Mouse (Mus musculus) kidney, adult 2 months (tissue): ENCODE results near the gene Stat5a. TPM values are rescaled to one million over a fixed set of nuclear protein-coding genes. Genes with fewer than 3 reads are reported as not detected.
A peak's percentile ranks its signal among the peaks of the same experiment; 100 is the strongest.

ENCODE experiments used
- DNase-seq: peaks from one replicate; pipeline ENCODE4 v3.0.0; 2021
- H3K27ac ChIP-seq: fragments of 200-500 bp; 2 replicates; pipeline ENCODE4 v1.5.1; 2012; ENCODE audit warnings: low read depth, low read length, control low read depth, inconsistent platforms; ENCODE audit not compliant: insufficient read depth
- H3K27me3 ChIP-seq: fragments of 200-500 bp; replicated peaks from 2 replicates; pipeline ENCODE4 v1.6.1; 2012; ENCODE audit warnings: mild to moderate bottlenecking, moderate library complexity, low read length, inconsistent platforms; ENCODE audit not compliant: control insufficient read depth, insufficient read depth
- H3K36me3 ChIP-seq: fragments of 200-500 bp; 2 replicates; pipeline ENCODE4 v1.6.1; 2012; ENCODE audit warnings: mild to moderate bottlenecking, moderate library complexity, low read length, inconsistent platforms; ENCODE audit not compliant: control insufficient read depth, insufficient read depth
- H3K4me1 ChIP-seq: fragments of 200-500 bp; 2 replicates; pipeline ENCODE4 v1.6.1; 2011; ENCODE audit warnings: low read length; ENCODE audit not compliant: control insufficient read depth, insufficient read depth
- H3K4me3 ChIP-seq: fragments of 200-500 bp; 2 replicates; pipeline ENCODE4 v1.5.1; 2011; ENCODE audit warnings: mild to moderate bottlenecking, low read depth, low read length, control low read depth; ENCODE audit not compliant: insufficient read depth
- CTCF ChIP-seq: fragments of 200-500 bp; conservative IDR thresholded peaks from 2 replicates; pipeline ENCODE4 v1.5.1; 2011; ENCODE audit warnings: low read depth, mild to moderate bottlenecking, control low read depth, low read length, moderate library complexity, mixed read lengths; ENCODE audit not compliant: insufficient read depth, insufficient read length
- POLR2A ChIP-seq: fragments of 200-500 bp; IDR thresholded peaks from one replicate; pipeline ENCODE4 v1.6.1; 2011; ENCODE audit warnings: low read depth, low read length, control low read depth
- WGBS: fragments of 180-500 bp; shearing (Covaris S2); methylation state at CpG from one replicate; pipeline ENCODE4 v1.1.7; 2018; 5-methylcytosine and 5-hydroxymethylcytosine counted together
- polyA plus RNA-seq: library from polyadenylated mRNA; depleted of rRNA; stranded (reverse); fragments of >200 nt; gene quantifications from 2 replicates; pipeline ENCODE4 v1.2.3, GENCODE M21; 2012; rRNA removed

Gene Stat5a
- polyA plus RNA-seq = 15.8 and 16.6 TPM in 2 replicates

DNA sequence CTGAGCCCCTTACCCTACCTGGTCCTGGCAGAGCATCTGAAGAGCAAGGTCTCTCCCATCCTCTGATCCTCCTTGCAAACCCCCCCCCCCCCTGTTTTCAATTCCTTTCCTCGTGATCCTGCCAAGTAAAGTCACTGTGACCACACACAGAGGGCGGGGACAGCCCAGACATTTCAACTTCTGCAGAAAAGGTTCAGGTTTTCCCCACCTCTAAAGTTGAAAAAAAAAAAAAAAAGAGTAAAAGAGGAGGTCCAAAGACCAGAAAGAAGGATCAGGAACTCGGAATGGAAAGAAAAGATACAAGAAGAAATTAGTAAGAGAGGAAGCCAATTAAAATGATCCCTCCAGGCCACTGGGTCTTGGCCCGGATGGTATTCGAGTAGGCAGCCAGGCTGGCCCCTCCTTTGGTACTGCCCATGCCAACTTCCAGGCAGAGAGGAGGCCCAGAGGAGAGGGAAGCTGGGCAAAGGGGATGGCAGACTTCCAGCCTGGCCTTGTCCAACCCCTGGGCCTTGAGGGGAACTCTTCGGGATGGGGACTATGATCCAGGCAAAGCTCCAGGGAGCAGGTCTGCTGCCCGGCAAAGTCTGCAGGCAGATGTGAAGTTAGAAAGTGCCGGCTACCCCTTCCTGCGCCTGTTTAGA, at the start of gene Stat5a:
Gene Stat5a, plus strand, starts transcription at position 417 of the 644 bp plus-strand sequence.
- Histone ChIP-seq H3K36me3 (no peaks in the 10 kb centered on the region), H3K27me3 (no peaks in the 10 kb centered on the region), H3K4me3 (peak within 1 kb of the TSS; percentile 62), H3K4me1 (peaks cover 25% of the 10 kb centered on the region), H3K27ac (peak within 1 kb of the TSS; percentile 86)
- peak; percentile 96 for DNase-seq
- WGBS = 22% methylated on average over 9 of the region's 9 CpGs
- TF ChIP-seq POLR2A = no peak
- no peak for TF ChIP-seq CTCF

DNA sequence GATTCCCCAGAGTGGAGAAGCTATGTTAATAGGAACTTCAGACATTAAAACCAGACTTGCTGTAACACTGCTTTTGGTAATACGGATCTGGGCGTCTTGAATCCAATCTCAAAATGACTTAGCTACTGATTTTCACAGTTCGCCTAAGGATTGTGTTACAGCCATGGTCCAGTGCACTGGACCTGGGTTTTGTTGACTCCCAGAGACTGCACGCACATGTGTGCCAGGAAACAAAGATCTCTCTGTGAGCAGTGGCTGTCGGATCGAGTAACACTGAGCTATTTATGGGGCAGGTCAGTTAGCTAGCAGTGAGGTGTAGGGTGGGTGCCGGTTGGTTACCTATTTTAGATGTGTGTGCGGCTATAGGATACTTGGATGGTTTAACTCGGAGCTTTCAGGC, 48.6 kb upstream of the Stat5a start:
- peak; percentile 87 for DNase-seq
- Histone ChIP-seq H3K27ac (peak overlapping the region; percentile 53; the same call in 1 of the 2 replicates), H3K4me1 (peaks cover 17% of the 10 kb centered on the region; the same call in 1 of the 2 replicates), H3K4me3 (no peak overlapping the region), H3K36me3 (no peaks in the 10 kb centered on the region), H3K27me3 (no peaks in the 10 kb centered on the region)
- TF ChIP-seq CTCF = no peak
- TF ChIP-seq POLR2A = no peak
- WGBS = 27% methylated on average over 9 of the region's 9 CpGs

DNA sequence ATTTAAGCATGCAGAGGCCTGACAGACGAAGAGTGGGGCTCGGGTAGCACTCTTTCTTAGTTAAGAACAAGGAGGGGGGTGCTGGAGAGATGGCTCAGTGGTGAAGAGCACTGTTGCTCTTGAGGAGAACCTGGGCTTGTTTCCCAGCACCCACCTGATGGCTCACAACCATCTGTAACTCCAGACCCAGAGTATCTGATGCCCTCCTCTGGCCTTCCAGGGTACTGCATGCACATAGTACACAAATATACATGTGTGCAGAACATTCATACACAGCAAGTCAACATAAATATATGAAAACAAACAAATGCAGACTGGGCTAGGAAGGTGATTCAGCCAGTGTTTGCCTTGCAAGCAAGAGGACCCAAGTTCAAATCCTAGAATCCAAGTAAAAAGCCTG, 48.0 kb upstream of the Stat5a start:
- no peak for DNase-seq
- TF ChIP-seq CTCF (peak; percentile 21; the same call in 1 of the 2 replicates), POLR2A (no peak)
- no peaks in the 10 kb centered on the region for H3K27me3 ChIP-seq
- H3K36me3 ChIP-seq = no peaks in the 10 kb centered on the region
- WGBS = 71% methylated on average over 2 of the region's 2 CpGs
- H3K27ac ChIP-seq = peak overlapping the region; percentile 53; the same call in 1 of the 2 replicates
- H3K4me1 ChIP-seq = peaks cover 20% of the 10 kb centered on the region; the same call in 1 of the 2 replicates
- H3K4me3 ChIP-seq = no peak overlapping the region

- TF ChIP-seq CTCF (no peak), POLR2A (no peak)
- no peaks in the 10 kb centered on the region for H3K27me3 ChIP-seq
- H3K27ac ChIP-seq = peak overlapping the region; percentile 24; the same call in 1 of the 2 replicates
- peak; percentile 86 for DNase-seq
- H3K4me3 ChIP-seq = 0 out of 2 replicates have a peak overlapping the region, but pooled peaks have one; percentile 14
- H3K36me3 ChIP-seq = no peaks in the 10 kb centered on the region
- H3K4me1 ChIP-seq = peaks cover 32% of the 10 kb centered on the region
- whole genome bisulfite sequencing = 8% methylated on average over 13 of the region's 13 CpGs
Observed at GRCm38 (mm10) chr11:100814498-100814897, 44.7 kb upstream of the Stat5a start.

- Histone ChIP-seq H3K27ac (no peak overlapping the region), H3K27me3 (no peaks in the 10 kb centered on the region), H3K4me1 (peaks cover 21% of the 10 kb centered on the region), H3K4me3 (no peak overlapping the region), H3K36me3 (no peaks in the 10 kb centered on the region)
- TF ChIP-seq POLR2A = no peak
- TF ChIP-seq CTCF = no peak
- 56% methylated on average over 3 of the region's 3 CpGs for WGBS
- no peak for DNase-seq
Observed at GRCm38 (mm10) chr11:100816342-100816741, 42.8 kb upstream of the Stat5a start.

GRCm38 (mm10) chr11:100816801-100817200, 42.4 kb upstream of the Stat5a start:
- Histone ChIP-seq H3K27me3 (no peaks in the 10 kb centered on the region), H3K4me3 (no peak overlapping the region), H3K4me1 (peaks cover 21% of the 10 kb centered on the region), H3K36me3 (no peaks in the 10 kb centered on the region), H3K27ac (no peak overlapping the region)
- 34% methylated on average over 4 of the region's 4 CpGs for WGBS
- no peak for TF ChIP-seq CTCF
- TF ChIP-seq POLR2A = no peak
- peak; percentile 84 for DNase-seq

GRCm38 (mm10) chr11:100817311-100817710, 41.8 kb upstream of the Stat5a start:
- H3K4me3 ChIP-seq = no peak overlapping the region
- WGBS = 50% methylated on average over 9 of the region's 9 CpGs
- H3K36me3 ChIP-seq = no peaks in the 10 kb centered on the region
- TF ChIP-seq CTCF (no peak), POLR2A (no peak)
- no peaks in the 10 kb centered on the region for H3K27me3 ChIP-seq
- H3K4me1 ChIP-seq = peaks cover 21% of the 10 kb centered on the region
- DNase-seq = no peak
- peak overlapping the region; percentile 4; the same call in 1 of the 2 replicates for H3K27ac ChIP-seq
